Mouse (Mus musculus): ENCODE results near the gene Dmbt1. TPM values are rescaled to one million over a fixed set of nuclear protein-coding genes. Genes with fewer than 3 reads are reported as not detected.
"Not testable (repeated sequence)": the region's sequence is repeated elsewhere in the genome, so short reads cannot be mapped to it uniquely, and the experiment has no call there.

Gene Dmbt1
- total and polyA plus RNA-seq, 3 experiments: not detected

- DNase-seq (ENCODE audit: low read depth, low spot score): no peak
- Histone ChIP-seq H3K4me3 (ENCODE audit: control insufficient read depth in 1 of 2, insufficient read depth in 1 of 2, low read depth in 2 of 2, low read length in 2 of 2) (no peak overlapping the region), H3K27me3 (ENCODE audit: control insufficient read depth in 1 of 2, insufficient read depth in 2 of 2, low read length in 2 of 2) (no peaks in the 10 kb centered on the region; a peak in 1 of 4 replicates), H3K4me1 (ENCODE audit: control insufficient read depth in 1 of 2, insufficient read depth in 2 of 2, low read length in 2 of 2) (no peaks in the 10 kb centered on the region), H3K79me2 (ENCODE audit: control insufficient read depth, insufficient read depth, low read length, poor library complexity) (no peaks in the 10 kb centered on the region), H3K9me3 (replicated peaks; ENCODE audit: insufficient read depth, low read length) (no peaks in the 10 kb centered on the region), H3K9ac (ENCODE audit: control insufficient read depth, low read depth, low read length, poor library complexity, severe bottlenecking) (no peak overlapping the region), H3K27ac (ENCODE audit: control insufficient read depth, low read depth, low read length) (no peak overlapping the region), H3K36me3 (ENCODE audit: control insufficient read depth in 1 of 2, insufficient read depth in 2 of 2, low read length in 2 of 2) (no peaks in the 10 kb centered on the region)
- no peak for TF ChIP-seq JUND (IDR thresholded peaks at IDR 0.05; ENCODE audit: low read depth, low read length)
- TF ChIP-seq CHD2 (IDR thresholded peaks at IDR 0.05; ENCODE audit: low read length): no peak
- TF ChIP-seq BHLHE40 (IDR thresholded peaks at IDR 0.05; ENCODE audit: borderline replicate concordance, low read depth, low read length): no peak
- TF ChIP-seq RCOR1 (IDR thresholded peaks at IDR 0.05; ENCODE audit: low read depth, low read length): no peak
- TF ChIP-seq ETS1 (IDR thresholded peaks at IDR 0.05; ENCODE audit: low read depth, low read length): no peak
- no peak for TF ChIP-seq SIN3A (IDR thresholded peaks at IDR 0.05; ENCODE audit: low read length)
- no peak for TF ChIP-seq POLR2AphosphoS2 (IDR thresholded peaks at IDR 0.05; ENCODE audit: low read length)
These were observed 5.2 kb downstream of the Dmbt1 start for GRCm38 (mm10) chr7:131037083-131037482.

GRCm38 (mm10) chr7:131040760-131041159 is 8.9 kb downstream of the Dmbt1 start:
- not testable (repeated sequence) for H3K79me2 ChIP-seq (ENCODE audit: control insufficient read depth, insufficient read depth, low read length, poor library complexity); H3K27me3 ChIP-seq (ENCODE audit: control insufficient read depth in 1 of 2, insufficient read depth in 2 of 2, low read length in 2 of 2); H3K4me3 ChIP-seq (ENCODE audit: control insufficient read depth in 1 of 2, insufficient read depth in 1 of 2, low read depth in 2 of 2, low read length in 2 of 2); H3K9ac ChIP-seq (ENCODE audit: control insufficient read depth, low read depth, low read length, poor library complexity, severe bottlenecking); DNase-seq (ENCODE audit: low read depth, low spot score); H3K36me3 ChIP-seq (ENCODE audit: control insufficient read depth in 1 of 2, insufficient read depth in 2 of 2, low read length in 2 of 2); H3K9me3 ChIP-seq (replicated peaks; ENCODE audit: insufficient read depth, low read length); H3K27ac ChIP-seq (ENCODE audit: control insufficient read depth, low read depth, low read length); H3K4me1 ChIP-seq (ENCODE audit: control insufficient read depth in 1 of 2, insufficient read depth in 2 of 2, low read length in 2 of 2)

GRCm38 (mm10) chr7:131042657-131043056 is 10.8 kb downstream of the Dmbt1 start:
- no peaks in the 10 kb centered on the region for H3K9me3 ChIP-seq (replicated peaks; ENCODE audit: insufficient read depth, low read length)
- H3K27me3 ChIP-seq (ENCODE audit: control insufficient read depth in 1 of 2, insufficient read depth in 2 of 2, low read length in 2 of 2): no peaks in the 10 kb centered on the region; a peak in 1 of 4 replicates
- no peak overlapping the region for H3K9ac ChIP-seq (ENCODE audit: control insufficient read depth, low read depth, low read length, poor library complexity, severe bottlenecking)
- H3K79me2 ChIP-seq (ENCODE audit: control insufficient read depth, insufficient read depth, low read length, poor library complexity): no peaks in the 10 kb centered on the region
- no peaks in the 10 kb centered on the region for H3K36me3 ChIP-seq (ENCODE audit: control insufficient read depth in 1 of 2, insufficient read depth in 2 of 2, low read length in 2 of 2)
- H3K4me3 ChIP-seq (ENCODE audit: control insufficient read depth in 1 of 2, insufficient read depth in 1 of 2, low read depth in 2 of 2, low read length in 2 of 2): no peak overlapping the region
- TF ChIP-seq HCFC1 (IDR thresholded peaks at IDR 0.05; ENCODE audit: low read depth, low read length) (no peak), EP300 (IDR thresholded peaks at IDR 0.05; ENCODE audit: low read depth in 1 of 2, low read length in 2 of 2) (no peak), GATA1 (IDR thresholded peaks at IDR 0.05; ENCODE audit: low read depth, low read length) (no peak), MAFK (IDR thresholded peaks at IDR 0.05; ENCODE audit: borderline replicate concordance, low read depth, low read length) (no peak), E2F4 (IDR thresholded peaks at IDR 0.05; ENCODE audit: borderline replicate concordance, low read depth, low read length) (no peak), CHD2 (IDR thresholded peaks at IDR 0.05; ENCODE audit: low read length) (no peak), TAL1 (IDR thresholded peaks at IDR 0.05; ENCODE audit: low read length) (no peak), POLR2AphosphoS5 (IDR thresholded peaks at IDR 0.05; ENCODE audit: borderline replicate concordance, low read depth, low read length) (no peak), TBP (IDR thresholded peaks at IDR 0.05; ENCODE audit: low read depth, low read length) (no peak), KAT2A (conservative IDR thresholded peaks at IDR 0.05; ENCODE audit: low read depth, low read length) (no peak), RAD21 (IDR thresholded peaks at IDR 0.05; ENCODE audit: low read depth, low read length) (no peak), ZMIZ1 (IDR thresholded peaks at IDR 0.05; ENCODE audit: low read depth, low read length) (no peak), USF2 (IDR thresholded peaks at IDR 0.05; ENCODE audit: borderline replicate concordance in 1 of 2, insufficient read depth in 1 of 2, low read depth in 1 of 2, low read length in 2 of 2) (no peak), MYC (IDR thresholded peaks at IDR 0.05; ENCODE audit: low read depth, low read length) (no peak), ZKSCAN1 (IDR thresholded peaks at IDR 0.05; ENCODE audit: low read depth, low read length) (no peak), RCOR1 (IDR thresholded peaks at IDR 0.05; ENCODE audit: low read depth, low read length) (no peak)
- H3K27ac ChIP-seq (ENCODE audit: control insufficient read depth, low read depth, low read length): no peak overlapping the region
- no peaks in the 10 kb centered on the region for H3K4me1 ChIP-seq (ENCODE audit: control insufficient read depth in 1 of 2, insufficient read depth in 2 of 2, low read length in 2 of 2)
- DNase-seq (ENCODE audit: low read depth, low spot score): no peak
